Mouse (Mus musculus) embryo, embryonic 9.5 days (tissue): ENCODE measurements around the gene Zfp995.
"Not testable (repeated sequence)": the region's sequence is repeated elsewhere in the genome, so short reads cannot be mapped to it uniquely, and the experiment has no call there.

Experiments
- DNase-seq: peaks from one replicate; pipeline ENCODE4 v3.0.0-alpha.2; 2017; ENCODE audit errors: extremely low spot score

Zfp995 gene

DNA sequence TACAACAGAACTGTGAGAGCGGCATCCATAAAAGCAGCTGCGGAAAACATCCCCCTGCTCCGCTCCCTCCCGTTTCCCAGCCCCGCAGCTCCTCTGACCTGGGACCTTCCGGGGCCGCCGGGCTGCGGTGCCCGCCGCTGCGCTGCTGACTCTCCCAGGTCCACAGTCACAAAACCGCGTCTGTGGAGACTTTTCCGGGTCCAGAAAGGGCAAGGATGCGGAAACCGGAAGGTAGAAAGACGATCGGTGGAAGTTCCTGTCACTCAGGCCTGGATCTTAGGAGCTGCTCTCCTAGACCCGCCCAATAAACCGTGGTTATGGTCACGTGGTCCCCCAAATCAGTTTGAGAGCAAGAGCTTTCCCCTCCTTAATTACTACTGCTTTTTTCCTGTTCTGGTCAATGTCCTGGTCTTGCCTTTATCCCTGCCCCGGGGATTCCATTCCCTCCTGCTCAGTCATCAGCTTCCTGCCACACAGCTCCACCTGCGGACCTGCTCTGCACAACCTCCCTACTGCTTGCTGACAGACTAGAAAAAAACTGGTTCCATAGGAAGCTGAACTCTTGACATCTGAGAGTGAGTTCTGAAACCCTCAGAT lies at the start of gene Zfp995:
Gene Zfp995, minus strand, starts transcription at position 471 of the 597 bp plus-strand sequence.
- DNase-seq: peak; percentile 55

DNA sequence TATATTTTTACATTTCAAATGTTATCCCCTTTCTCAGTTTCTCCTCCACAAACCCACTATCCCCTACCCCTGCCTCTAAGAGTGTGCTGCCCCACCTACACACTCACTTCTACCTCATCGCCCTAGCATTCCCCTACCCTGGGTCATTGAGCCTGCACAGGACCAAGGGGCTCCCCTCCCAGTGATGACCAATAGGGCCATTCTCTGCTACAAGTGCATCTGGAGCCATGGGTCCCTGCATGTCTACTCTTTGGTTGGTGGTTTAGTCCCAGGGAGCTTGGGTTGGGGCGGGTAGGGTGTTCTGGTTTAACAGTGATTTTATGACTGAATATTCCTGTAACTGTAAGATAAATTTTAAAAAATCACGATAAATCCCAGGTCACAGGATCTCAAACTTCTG lies 687 bp downstream of the Zfp995 start:
- DNase-seq: no peak

DNA sequence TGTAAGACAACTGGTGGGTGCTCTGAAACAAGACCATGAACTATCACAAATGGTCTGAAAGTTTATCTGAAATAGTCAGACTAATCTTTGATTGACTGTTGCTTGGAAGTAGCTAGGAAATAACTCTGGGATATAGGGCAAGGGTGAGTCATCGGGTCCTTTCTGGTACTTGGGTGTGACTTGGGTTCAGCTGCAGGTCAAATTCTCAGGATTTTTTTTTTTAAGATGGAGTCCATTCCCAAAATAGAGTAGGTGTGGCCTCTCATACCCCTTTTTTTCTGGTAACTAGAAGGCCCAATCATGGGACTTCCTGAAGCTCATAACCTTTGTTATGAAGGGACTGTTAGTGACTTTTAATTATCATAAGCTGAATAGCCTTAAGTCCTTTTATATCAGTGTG lies 38.5 kb downstream of the Zfp995 start:
- DNase-seq: no peak

DNA sequence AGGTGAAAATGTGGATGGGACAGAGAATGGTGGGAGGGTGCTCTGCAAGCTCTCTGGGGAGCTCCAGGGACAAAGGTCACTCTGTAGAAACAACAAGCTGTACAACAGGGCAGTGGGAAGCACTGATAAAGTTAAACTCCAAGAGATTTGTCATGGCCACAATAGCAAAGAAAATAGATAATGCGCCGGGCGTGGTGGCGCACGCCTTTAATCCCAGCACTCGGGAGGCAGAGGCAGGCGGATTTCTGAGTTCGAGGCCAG lies 63.5 kb downstream of the Zfp995 start:
- not testable (repeated sequence) for DNase-seq

DNA sequence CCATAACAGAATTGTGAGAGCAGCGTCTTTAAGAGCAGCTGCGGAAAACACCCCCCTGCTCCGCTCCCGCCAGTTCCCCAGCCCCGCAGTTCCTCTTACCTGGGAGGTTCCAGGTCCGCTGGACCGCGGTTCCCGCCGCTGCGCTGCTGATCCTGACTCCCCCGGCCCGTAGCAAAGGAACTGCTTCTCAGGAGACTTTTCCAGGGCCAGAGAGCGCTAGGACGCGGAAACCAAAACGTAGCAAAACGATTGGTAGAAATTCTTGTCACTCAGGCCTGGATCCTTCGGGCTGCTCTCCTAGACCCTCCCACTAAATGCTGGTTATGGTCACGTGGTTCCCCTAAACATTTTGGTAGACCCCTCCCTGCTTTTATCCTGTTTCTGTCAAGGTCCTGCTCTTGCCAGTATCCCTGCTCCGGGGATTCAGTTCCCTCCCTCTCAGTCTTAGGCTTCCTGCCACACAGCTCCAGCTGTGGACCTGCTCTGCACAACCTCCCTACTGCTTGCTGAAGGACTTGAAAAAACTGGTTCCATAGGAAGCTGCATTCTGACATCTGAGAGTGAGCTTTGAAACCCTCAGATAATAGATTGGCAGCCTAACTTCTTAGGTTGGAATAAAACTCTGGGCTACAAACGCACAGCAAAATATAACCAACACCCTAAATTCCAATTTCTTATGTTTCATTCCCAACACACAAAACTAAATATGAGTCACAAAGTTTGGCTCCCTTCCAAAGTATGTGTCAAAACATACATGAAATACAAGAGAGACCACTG lies 64.0 kb downstream of the Zfp995 start, which contains the start of gene Zfp820:
Gene Zfp820, minus strand, starts transcription at position 228 of the 777 bp plus-strand sequence.
- DNase-seq: peak; percentile 87

DNA sequence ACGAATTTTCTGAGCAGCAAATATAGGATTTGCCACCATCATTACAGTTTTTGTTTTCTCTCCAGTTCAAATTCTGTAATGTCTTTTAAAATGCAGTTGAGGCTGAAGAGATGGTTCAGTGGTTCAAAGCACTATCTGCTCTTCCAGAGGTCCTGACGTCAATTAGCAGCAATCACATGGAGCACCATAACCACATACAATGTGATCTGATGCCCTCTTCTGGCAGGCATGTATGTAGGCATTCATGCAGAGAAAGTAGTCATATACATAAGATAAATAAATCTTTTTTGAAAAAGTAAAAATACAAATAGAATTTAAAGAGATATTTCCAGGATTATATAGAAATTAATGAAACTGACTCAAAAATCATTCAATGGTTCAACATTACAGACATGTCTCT lies 71.2 kb downstream of the Zfp995 start:
- DNase-seq: no peak
